Mouse (Mus musculus) midbrain, embryonic 13.5 days (tissue): Measurements from ENCODE around the gene Alox12b. TPM values are rescaled to one million over a fixed set of nuclear protein-coding genes. Genes with fewer than 3 reads are reported as not detected.

ENCODE experiments used
- polyA plus RNA-seq: library from polyadenylated mRNA; unstranded; fragments of >200 nt; fragmentation: Nextera tagmentation; extraction: Ambion mirVana; gene quantifications from 2 replicates; pipeline ENCODE4 v1.2.1, GENCODE M21; 2015

The Alox12b gene
- polyA plus RNA-seq, 1 experiment from 2014 or later: not detected

Other genes starting within 250 kb of the Alox12b start
- gene Odf4, start 229.9 kb upstream of the Alox12b start, polyA plus RNA-seq: 0.57 and 0.73 TPM in 2 replicates
- 12.1 and 13.6 TPM in 2 replicates for gene Arhgef15, start 199.5 kb upstream of the Alox12b start, polyA plus RNA-seq
- gene Slc25a35, start 188.9 kb upstream of the Alox12b start, polyA plus RNA-seq: 1.2 and 1.3 TPM in 2 replicates
- gene Rangrf, start 181.8 kb upstream of the Alox12b start, polyA plus RNA-seq: 30.4 and 31.6 TPM in 2 replicates
- gene Pfas, start 148.5 kb upstream of the Alox12b start, polyA plus RNA-seq: 25.7 and 26.0 TPM in 2 replicates
- gene Ctc1, start 141.1 kb upstream of the Alox12b start, polyA plus RNA-seq: 51.2 and 58.8 TPM in 2 replicates
- 61.3 and 62.6 TPM in 2 replicates for gene Aurkb, start 111.3 kb upstream of the Alox12b start, polyA plus RNA-seq
- gene Borcs6, start 97.3 kb upstream of the Alox12b start, polyA plus RNA-seq: 11.3 and 13.5 TPM in 2 replicates
- 31.7 and 42.5 TPM in 2 replicates for gene Tmem107, start 86.2 kb upstream of the Alox12b start, polyA plus RNA-seq
- 175 and 188 TPM in 2 replicates for gene Vamp2, start 68.5 kb upstream of the Alox12b start, polyA plus RNA-seq
- gene Per1, start 61.8 kb upstream of the Alox12b start, polyA plus RNA-seq: 8.6 and 10.5 TPM in 2 replicates
- gene Hes7, start 36.6 kb upstream of the Alox12b start, polyA plus RNA-seq: 0.10 and 0.26 TPM in 2 replicates
- 0.28 TPM in 1 of 2 replicates, not detected in the other for gene 9130213A22Rik, start 34.4 kb upstream of the Alox12b start, polyA plus RNA-seq
- 0.39 and 0.43 TPM in 2 replicates for gene Aloxe3, start 31.1 kb upstream of the Alox12b start, polyA plus RNA-seq
- gene Alox8, start 40.9 kb downstream of the Alox12b start, polyA plus RNA-seq: 0.06 and 0.07 TPM in 2 replicates
- 0.32 and 0.42 TPM in 2 replicates for gene Gucy2e, start 80.0 kb downstream of the Alox12b start, polyA plus RNA-seq
- gene Cntrob, start 166.8 kb downstream of the Alox12b start, polyA plus RNA-seq: 29.8 and 30.8 TPM in 2 replicates
- 221 and 223 TPM in 2 replicates for gene Trappc1, start 167.0 kb downstream of the Alox12b start, polyA plus RNA-seq
- gene Kcnab3, start 169.3 kb downstream of the Alox12b start, polyA plus RNA-seq: 3.9 and 4.9 TPM in 2 replicates
- gene Rnf227, start 183.5 kb downstream of the Alox12b start, polyA plus RNA-seq: 146 and 155 TPM in 2 replicates
- 83.5 and 91.9 TPM in 2 replicates for gene Chd3, start 212.4 kb downstream of the Alox12b start, polyA plus RNA-seq
- gene Naa38, start 238.5 kb downstream of the Alox12b start, polyA plus RNA-seq: 92.2 and 105 TPM in 2 replicates
- 41.8 and 47.7 TPM in 2 replicates for gene Cyb5d1, start 238.6 kb downstream of the Alox12b start, polyA plus RNA-seq
- 4.9 and 7.0 TPM in 2 replicates for gene Tmem88, start 241.2 kb downstream of the Alox12b start, polyA plus RNA-seq